Mouse (Mus musculus): Measurements from ENCODE around the gene Abl1.
"Not testable (repeated sequence)": the region's sequence is repeated elsewhere in the genome, so short reads cannot be mapped to it uniquely, and the experiment has no call there.

The Abl1 gene

GRCm38 (mm10) chr2:31688074-31688925, at the start of gene Abl1:
Gene Abl1 (plus strand): TSS chr2:31688376.
- DNase-seq, result peak; percentile 93 to 95

GRCm38 (mm10) chr2:31638581-31639465, 49.4 kb upstream of the Abl1 start:
- DNase-seq, result no peak

GRCm38 (mm10) chr2:31639466-31639760, 48.8 kb upstream of the Abl1 start:
- no peak for DNase-seq

GRCm38 (mm10) chr2:31639901-31640608, 48.1 kb upstream of the Abl1 start, which contains the start of gene Prdm12:
Gene Prdm12 (plus strand): TSS chr2:31640037.
- DNase-seq, result no peak

- no peak for DNase-seq
Observed at GRCm38 (mm10) chr2:31640609-31641507, 47.3 kb upstream of the Abl1 start.

- no peak for DNase-seq
Observed at GRCm38 (mm10) chr2:31641508-31641830, 46.7 kb upstream of the Abl1 start.

GRCm38 (mm10) chr2:31641929-31642328, 46.2 kb upstream of the Abl1 start:
- no peak for DNase-seq

- DNase-seq, result peak; percentile 61 to 73
Observed at GRCm38 (mm10) chr2:31653971-31654853, 34.0 kb upstream of the Abl1 start.

GRCm38 (mm10) chr2:31654854-31655559, 33.2 kb upstream of the Abl1 start:
- DNase-seq, result peak; percentile 71 to 87

GRCm38 (mm10) chr2:31656374-31656773, 31.8 kb upstream of the Abl1 start:
- DNase-seq, result no peak

GRCm38 (mm10) chr2:31662939-31663803, 25.0 kb upstream of the Abl1 start:
- no peak for DNase-seq

GRCm38 (mm10) chr2:31663804-31664180, 24.4 kb upstream of the Abl1 start:
- DNase-seq, result no peak

GRCm38 (mm10) chr2:31667332-31667731, 20.8 kb upstream of the Abl1 start:
- no peak for DNase-seq

GRCm38 (mm10) chr2:31670551-31671035, 17.6 kb upstream of the Abl1 start, which contains the start of gene Exosc2:
Gene Exosc2 (plus strand): TSS chr2:31670715.
- peak; percentile 89 to 93 for DNase-seq

GRCm38 (mm10) chr2:31678641-31679040, 9.5 kb upstream of the Abl1 start:
- no peak for DNase-seq

- not testable (repeated sequence) for DNase-seq
Observed at GRCm38 (mm10) chr2:31681051-31681707, 7.0 kb upstream of the Abl1 start.

GRCm38 (mm10) chr2:31681731-31682235, 6.4 kb upstream of the Abl1 start:
- no peak for DNase-seq

GRCm38 (mm10) chr2:31683666-31684065, 4.5 kb upstream of the Abl1 start:
- peak; percentile 65 to 80 for DNase-seq
